Mouse (Mus musculus): ENCODE results near the gene S100a6.

Gene S100a6

DNA sequence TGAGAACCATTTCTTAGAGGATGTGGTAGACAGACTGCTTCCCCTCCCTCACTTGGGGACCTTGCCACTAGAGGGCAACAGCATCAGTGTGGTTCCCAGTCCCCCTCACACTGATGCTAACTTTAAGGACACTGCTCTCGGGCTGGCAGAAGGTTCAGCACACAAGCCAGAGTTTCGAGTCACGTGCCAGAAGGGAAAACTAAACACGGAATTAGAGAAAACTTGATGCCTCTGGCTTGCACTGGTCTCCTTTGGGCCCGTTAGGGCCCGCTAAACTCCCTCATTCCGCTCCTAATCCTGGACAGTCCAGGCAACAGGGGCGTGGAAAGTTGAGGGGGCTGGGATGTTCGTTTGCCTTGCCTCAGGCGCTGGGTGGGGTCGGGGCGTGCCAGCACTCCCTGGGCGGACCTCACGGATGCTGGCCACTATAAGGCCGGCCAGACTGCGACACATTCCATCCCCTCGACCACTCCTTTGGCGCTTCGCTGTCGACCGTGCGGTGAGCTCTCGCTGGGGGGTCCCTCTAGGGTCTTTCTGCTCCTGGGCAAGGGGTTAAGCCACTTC lies at the start of gene S100a6:
S100a6 (plus strand) TSS at position 155 of the 564 bp plus-strand sequence.
- peak; percentile 82 to 86 for DNase-seq (ENCODE audit: low spot score in 2 of 2)

DNA sequence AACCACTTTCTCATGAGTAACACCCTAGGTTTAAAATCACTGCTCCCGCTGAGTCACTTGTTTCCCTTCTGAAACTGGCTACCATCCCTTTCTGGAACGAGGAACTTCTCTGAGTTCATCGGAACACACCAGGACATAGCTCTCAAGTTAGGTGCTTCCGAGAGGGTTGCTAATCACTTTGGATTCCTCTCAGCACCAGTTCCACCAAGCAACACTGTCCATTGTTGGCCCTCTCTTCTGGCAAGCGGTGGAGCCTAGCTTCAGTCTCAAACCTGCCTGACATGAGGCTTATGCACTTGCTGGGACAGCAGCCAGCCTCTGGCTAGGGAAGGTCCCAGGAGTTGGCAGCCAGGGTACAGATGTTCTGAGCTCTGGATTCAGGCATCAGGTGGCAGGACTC lies 38.0 kb upstream of the S100a6 start:
- no peak for DNase-seq (ENCODE audit: low spot score in 2 of 2)

DNA sequence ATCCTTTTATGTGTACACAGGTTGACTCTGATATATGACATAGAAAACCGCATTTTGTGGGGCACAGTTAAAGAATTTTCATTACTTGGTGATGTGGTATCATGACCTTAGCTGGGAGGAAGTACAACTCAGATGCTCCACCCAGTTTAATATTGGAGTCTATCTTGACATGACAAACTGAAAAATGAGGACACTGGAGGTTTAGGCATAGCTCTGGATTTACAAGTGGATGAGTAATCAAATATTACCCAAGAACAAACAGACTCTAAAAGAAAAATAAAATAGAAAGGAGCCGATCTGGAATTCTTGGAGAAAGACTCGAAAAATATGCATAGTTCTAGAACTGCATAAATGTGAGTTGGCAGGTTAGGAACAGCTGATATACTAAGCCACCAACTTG lies 37.4 kb upstream of the S100a6 start:
- DNase-seq (ENCODE audit: low spot score in 2 of 2) = no peak

DNA sequence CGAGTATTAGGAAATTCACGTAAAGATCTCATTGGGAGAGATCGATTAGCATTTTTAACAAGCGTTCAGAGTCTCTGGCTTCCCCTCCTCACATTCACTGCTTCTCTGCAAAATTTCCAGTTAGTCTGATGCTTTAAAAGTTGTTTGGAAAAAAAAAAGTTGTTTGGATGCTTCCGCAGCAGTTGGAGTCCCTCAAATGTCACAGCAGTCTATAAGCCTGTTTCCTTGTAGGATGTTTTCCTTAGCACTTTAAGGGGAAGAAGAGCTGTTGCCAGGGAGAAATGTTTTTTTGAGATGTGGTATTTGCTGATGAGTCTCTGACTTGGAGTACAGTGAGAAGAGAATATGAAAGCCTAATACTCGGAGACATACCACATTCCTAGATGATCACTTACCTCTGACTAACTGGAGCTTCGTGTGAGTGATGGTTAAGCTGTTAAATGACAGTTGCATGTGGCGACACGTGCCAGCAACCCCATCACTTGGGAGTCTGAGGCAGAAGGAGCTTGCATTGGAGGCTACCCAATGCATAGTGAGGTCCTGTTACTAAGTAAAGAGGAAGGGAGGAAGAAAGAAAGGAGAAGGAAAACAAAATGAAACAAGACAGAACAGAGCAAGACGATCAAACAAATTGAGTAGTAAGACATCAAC lies 36.2 kb upstream of the S100a6 start:
- DNase-seq (ENCODE audit: low spot score in 2 of 2) = no peak

DNA sequence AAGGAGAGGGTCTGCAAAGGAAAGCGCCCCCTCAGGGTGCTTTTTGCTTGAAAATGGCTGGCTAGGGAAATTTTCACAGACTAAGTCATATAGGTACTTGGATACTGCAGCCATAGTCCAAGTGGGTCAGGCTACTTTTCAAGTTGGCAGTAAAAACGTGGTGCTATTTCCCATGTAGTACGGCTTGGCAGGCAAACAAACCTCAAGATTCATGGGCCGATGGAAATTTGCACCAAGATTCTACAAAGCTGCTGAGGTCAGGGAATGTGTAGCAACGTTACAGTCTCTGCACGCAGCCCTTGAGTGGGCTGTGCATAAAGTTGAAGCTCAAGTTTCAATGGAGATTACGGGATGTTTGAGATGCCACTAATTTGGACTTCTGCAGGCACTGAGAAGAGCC lies 33.2 kb upstream of the S100a6 start:
- no peak for DNase-seq (ENCODE audit: low spot score in 2 of 2)

DNA sequence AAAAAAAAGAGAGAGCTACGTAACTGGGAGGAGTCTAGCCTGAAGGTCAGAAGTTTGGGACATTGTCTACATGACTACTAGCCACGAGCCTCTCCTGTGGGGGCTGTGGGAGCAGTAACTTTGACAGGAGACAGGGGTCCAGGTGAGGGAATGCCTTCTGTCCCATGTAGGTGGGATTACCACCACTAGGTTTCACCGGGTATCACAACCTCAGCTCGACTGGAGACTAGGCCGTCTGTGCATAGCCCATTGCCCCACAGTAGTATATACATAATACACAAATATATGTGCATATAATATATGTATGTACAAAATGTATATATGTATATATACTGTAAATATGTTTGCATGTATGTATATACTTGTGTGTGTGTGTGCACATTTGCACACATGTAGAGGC lies 31.5 kb upstream of the S100a6 start:
- DNase-seq (ENCODE audit: low spot score in 2 of 2) = no peak

DNA sequence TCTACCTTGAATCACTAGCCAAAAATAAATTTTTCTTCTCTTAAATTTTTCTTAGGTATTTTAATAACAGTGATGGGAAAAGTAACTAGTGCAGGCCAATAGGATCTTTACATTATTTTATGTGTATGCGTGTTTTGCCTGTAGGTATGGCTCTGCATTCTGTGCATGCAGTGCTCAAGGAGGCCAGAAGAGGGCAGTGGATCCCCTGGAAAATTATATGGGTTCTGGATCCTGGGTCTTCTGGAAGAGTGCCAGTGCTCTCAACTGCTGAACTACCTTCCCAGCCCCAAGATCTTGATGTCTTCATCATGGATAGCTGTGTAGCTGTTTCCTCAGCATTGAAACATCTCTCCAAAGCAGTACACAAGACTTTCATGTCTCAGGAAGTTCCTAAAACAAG lies 30.5 kb upstream of the S100a6 start:
- no peak for DNase-seq (ENCODE audit: low spot score in 2 of 2)

DNA sequence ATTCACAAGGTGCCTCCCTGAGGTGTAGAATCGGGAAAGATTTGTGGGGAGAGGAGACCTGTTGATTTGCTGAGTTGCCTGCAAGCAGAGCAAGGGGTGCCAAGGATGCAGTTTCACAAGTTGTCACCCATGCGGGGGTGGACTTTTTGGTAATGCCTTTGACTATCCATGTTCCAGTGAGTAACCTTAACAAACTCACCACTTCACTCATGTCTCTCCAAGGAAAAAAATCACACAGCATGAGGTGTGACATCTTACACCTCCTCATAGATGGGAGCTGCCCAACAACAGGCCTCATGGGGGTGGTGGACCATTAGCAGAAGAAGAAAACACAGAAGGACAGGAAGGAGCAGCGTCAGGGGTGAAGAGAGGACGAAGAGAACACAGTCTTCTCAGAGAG lies 30.1 kb upstream of the S100a6 start:
- DNase-seq (ENCODE audit: low spot score in 2 of 2) = no peak

DNA sequence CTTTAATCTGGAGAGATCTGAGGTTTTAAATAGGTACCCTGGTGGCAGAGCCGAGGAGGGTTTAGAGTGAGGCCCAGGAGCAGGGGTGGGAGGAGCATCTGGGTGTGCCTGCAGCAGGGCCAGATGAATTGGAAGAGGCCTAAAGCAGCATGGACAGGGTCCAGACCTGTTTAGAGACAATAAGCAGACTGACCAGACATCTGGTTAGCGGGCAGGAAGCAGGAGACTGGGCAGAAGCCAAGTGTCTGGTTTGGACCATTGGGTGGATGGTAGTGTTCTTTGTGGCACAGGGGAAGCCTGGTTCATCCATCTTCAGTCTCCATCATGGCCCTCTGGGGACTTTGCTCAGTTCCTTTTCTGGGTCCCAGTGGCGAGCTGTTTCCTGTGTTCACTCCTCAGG lies 28.8 kb upstream of the S100a6 start:
- no peak for DNase-seq (ENCODE audit: low spot score in 2 of 2)

DNA sequence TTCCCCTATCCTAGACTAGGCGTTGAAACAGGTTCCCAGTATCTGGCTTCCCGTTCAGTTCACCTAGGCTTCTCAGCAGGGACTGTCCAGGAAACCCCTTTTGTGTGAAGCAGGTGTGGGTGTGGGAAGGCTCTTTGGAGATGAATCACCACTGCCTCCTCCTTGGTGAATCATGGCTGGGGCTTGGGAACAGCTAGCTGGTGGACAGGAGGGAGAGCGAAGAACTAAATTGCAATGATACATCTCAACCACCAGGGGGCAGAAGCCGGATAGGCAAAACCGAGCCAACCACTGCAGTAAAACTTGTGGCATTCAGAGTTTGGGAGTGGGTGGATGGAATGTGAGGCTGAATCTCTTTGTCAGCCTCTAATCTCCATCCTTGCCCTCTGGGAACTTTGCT lies 27.1 kb upstream of the S100a6 start:
- DNase-seq (ENCODE audit: low spot score in 2 of 2) = peak; percentile 51 to 54

DNA sequence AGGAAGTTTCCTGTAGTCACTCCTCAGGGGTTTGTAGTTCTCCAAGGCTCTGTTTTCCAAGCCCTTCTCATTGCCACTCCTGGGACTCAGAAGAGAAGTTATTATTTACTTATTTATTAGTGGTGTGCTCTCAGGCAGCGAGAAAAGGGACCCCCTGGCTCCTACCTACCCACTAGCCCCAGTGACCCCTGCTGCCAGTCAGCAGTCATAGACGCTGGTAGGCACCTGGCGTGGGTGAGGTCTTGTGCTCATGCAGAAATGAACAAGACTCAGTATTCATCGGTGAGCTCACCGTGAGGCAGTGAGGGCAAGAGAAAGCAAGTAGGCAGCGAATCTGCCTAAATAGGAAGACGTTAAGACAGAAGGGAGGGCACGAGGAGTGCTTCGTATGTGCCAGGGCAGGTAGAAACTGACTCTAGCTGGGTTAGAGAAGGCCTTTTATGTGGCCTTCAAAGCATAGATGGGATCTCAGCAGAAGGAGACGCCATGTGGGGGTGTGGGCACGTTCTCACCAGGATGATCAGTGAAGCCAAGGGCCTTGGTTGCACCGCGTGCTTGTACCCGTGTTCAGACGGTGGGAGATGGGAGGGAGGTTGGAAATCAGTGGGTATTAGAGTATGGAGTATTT lies 26.6 kb upstream of the S100a6 start:
- peak in 1 of 2 experiments; percentile 35 for DNase-seq (ENCODE audit: low spot score in 2 of 2)

DNA sequence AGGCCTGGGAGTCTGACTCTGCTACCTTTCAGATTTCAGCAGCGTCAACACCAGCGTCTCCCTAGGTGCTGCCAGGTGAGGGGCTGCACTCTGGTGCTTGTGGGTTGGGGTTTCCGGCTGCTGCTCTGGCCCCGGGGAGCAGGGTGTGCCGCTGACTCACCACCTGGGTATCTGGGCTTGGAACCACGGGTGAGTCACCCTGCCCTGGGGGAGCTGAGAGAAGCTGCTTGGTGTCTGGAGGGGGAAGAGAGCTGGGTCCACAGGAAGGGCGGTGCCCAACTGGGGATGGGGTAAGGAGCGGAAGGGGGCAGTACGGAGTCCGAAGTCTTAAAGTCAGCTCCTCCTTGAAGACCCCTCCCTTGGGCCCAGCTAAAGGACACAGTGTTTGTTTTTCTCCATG lies 25.8 kb upstream of the S100a6 start:
- peak; percentile 94 to 95 for DNase-seq (ENCODE audit: low spot score in 2 of 2)

DNA sequence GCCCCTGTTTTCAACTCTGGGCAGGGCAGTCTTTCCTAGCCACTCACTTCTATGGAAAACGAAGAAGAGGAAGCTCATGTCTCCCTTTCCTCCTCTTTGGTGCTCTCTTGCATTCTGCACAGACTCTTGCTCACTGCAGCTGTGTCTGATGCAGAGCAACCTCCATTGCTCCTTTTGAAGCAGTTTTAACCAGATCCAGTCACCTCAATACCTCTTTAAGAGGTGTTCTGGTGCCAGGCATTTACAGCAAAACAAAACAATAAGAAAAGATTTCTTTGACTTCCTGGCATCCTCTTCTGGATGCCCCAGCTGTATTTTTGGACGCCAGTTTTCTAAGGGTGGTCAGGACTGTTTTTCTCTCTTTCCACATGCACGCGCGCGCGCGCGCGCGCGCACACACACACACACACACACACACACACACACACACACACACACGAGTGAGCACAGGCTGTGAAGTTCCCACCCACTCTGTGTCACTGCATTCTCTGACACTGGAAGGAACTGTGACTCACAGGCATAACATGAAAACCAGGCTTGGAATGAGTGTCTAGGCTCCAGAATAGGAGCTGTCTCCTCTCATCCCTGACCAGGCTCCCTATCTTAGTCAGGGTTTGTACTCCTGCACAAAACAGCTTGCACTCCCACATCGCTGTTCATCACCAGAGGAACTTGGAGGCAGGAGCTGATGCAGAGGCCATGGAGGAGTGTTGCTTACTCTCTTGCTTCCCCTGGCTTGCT lies 25.2 kb upstream of the S100a6 start:
- peak; percentile 40 to 50 for DNase-seq (ENCODE audit: low spot score in 2 of 2)

DNA sequence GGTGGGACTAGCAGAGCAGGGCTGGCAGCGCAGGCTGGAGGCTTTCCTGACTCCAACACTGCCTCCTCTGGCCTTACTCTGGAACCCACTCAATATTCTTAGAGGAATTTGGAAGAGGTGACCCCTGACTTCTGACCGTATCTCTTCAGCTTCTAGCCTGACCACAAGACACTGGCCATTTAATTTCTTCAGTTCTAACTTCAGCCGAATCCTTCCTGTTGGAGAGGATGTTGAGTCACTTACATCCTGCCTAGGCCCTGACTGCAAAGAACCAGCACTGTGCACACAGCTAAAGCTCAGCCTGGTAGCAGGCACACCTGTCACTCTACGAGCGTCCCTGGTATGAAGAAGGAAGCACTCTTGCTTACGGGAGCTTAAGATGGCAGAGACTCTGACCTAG lies 23.3 kb upstream of the S100a6 start:
- DNase-seq (ENCODE audit: low spot score in 2 of 2) = peak; percentile 28 to 32

DNA sequence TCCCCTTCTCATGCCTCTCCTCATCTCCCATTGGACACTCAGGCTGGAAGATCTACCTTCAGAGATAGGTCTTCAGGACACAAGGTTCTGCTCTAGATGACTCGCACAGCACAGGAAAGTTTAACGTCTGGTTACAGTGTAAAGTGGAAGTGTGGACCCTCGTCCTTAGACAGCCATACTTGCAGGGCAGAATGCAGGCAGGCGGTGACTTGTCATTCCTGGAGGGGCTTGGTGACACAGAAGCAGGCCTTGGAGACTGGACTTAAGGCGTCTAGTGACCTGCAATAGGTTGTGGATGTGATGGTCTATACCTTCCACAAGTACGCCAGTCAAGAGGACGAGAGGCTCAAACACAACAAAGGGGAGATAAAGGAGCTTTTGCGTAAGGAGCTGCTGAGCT lies 22.7 kb upstream of the S100a6 start, which contains the start of gene S100a2:
S100a2 (plus strand) TSS at position 301 of the 400 bp plus-strand sequence.
- no peak for DNase-seq (ENCODE audit: low spot score in 2 of 2)

DNA sequence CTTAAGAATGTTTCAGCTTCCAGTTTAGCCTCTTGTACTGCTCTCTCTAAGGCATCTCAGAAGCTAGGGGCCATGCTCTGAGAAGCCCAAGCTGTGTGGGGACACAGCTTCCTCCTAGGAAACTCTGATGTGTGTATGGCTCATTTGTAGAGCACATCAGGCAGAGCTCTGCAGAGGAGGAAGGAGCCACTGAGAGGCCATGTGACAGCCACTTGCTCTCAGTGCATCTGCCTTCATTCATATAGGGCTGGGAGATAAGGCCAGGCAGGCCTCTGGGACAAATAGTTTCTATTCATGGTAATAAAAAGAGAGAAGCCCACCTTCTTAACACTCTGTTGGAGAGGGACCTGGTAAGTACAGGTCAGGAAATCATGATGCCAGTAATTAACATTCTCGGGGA lies 18.2 kb upstream of the S100a6 start:
- DNase-seq (ENCODE audit: low spot score in 2 of 2) = no peak

DNA sequence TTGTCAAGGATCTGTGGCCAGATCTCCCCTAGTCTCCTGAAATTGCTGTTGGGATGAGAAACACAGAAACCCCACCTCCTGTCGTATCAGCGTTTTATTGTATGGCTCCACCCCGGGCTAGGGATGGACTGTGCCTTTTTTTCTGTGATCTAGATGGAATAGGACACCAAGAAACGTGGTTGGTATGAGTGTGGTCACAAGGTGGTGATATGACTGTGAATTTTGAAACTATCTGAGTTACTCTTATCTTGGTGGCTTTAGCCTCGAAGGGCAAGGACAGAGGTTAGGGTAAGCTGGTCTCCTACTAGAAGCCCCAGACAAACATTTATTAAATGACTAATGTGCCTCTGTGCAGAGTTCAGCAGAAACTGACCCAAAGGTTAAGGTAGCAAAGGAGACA lies 17.1 kb upstream of the S100a6 start:
- DNase-seq (ENCODE audit: low spot score in 2 of 2) = no peak

DNA sequence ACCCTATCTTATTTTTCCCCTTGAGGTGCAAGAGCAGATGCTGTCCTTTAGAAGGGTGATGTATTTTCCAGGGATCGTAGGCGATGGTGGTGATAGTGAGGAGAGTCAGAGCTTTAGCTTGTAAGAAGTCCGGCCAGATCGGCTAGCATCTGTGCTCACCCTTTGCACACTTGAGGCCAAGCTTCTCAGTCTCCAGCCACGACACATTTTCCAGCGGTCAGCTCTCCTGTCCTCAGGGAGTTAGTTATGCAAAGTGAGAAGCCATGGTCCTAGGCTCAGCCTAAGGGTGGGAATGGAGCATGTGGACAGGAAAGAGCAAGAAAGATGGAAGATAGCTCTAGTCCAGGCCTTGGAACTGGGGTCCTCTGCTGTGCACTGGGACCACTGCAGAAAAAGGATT lies 15.9 kb upstream of the S100a6 start:
- DNase-seq (ENCODE audit: low spot score in 2 of 2) = no peak

DNA sequence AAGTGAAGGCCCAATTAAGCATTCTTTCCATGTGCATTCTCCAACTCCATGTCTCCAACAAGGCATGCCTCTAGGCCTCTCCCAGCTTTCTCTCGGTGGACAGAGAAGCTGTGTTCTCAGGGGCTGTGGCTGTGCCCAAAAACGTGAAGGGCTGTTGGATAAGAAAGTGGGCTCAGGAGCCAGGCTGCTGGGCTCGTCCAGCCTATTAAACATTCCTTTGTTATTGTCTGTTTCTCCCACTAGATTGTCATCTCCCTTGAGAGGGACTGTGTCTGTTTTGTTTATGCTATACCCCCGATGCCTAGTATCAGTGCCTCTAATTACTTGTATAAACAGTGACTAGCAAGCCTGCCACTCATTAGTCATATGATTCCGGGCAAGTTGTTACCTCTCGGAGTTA lies 14.9 kb upstream of the S100a6 start:
- no peak for DNase-seq (ENCODE audit: low spot score in 2 of 2)

DNA sequence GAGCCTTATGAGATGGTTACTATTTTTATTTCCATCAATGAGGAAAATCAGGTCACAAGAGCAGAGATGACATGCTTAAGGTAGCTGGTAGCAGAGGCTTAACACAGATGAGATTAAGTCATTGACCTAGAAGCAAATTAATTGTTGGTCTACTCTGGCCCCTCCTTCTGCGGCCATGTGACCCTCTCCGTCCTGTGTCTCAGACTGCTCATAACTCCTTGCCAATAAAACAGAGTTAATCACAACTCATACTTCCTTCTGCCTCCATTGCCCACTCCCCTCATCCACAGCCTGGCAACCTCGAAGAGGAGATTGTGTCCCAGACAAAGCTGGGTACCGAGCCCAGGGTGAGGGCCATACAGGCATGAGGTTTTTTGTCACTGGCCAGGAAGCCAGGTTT lies 14.5 kb upstream of the S100a6 start:
- DNase-seq (ENCODE audit: low spot score in 2 of 2) = no peak

DNA sequence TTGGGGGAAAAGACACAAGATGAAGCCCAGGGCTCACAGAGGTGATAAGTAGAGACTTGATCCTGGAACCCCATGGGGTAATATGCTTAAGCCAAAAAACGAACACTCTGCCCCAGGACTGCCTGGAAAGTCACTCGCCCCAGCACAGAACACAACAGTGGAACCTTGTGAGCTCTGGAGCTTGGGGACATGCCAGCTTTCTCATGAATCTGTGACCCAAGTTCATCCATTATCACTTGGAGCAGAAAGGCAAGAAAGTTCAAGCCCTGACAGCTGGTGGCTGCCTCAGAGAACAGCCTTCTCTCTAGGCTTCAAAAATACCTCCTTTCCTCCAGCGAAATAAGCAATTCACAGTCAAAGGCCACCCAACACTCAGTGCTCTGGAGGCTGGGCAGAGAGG lies 13.3 kb upstream of the S100a6 start:
- DNase-seq (ENCODE audit: low spot score in 2 of 2) = no peak

DNA sequence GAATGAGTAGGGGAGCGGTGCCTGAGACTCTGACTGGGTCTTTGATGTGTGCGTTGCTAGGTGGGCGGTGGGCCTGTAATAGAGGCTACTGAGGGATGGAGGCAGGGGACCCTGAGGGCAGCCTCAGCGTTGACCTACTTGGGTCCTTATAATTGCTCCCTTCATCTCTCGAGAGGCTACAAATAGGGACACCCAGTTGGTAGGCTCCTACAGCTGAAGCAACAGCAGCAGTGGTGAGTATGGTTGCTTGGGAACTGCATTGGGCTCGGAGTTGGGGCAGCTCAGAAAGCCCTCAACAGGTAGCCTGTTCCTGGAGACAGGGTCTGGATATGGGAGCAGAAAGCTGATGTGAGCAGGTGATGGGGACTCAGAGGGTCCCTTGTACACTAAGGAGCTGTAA lies 12.6 kb upstream of the S100a6 start:
- no peak for DNase-seq (ENCODE audit: low spot score in 2 of 2)
